Mouse (Mus musculus): ENCODE measurements around the gene Gm12216. TPM values are rescaled to one million over a fixed set of nuclear protein-coding genes. Genes with fewer than 3 reads are reported as not detected.

Gene Gm12216
- polyA plus RNA-seq, 1 experiment from 2014 or later: 0.63 TPM

- H3K4me3 ChIP-seq (ENCODE audit: low read depth, low read length): no peak overlapping the region
- H3K9me3 ChIP-seq (ENCODE audit: control insufficient read depth, low read length): no peaks in the 10 kb centered on the region
- peaks cover 16% of the 10 kb centered on the region for H3K4me1 ChIP-seq (ENCODE audit: control insufficient read depth, insufficient read depth, low read length)
- H3K27ac ChIP-seq (replicated peaks; ENCODE audit: low read depth, low read length): no peak overlapping the region
- H3K36me3 ChIP-seq (ENCODE audit: control insufficient read depth, insufficient read depth, low read length): no peaks in the 10 kb centered on the region
- no peak overlapping the region for H3K9ac ChIP-seq (ENCODE audit: low read depth, low read length)
- WGBS: 91% methylated on average over 10 of the region's 10 CpGs
- no peaks in the 10 kb centered on the region for H3K27me3 ChIP-seq (replicated peaks; ENCODE audit: control insufficient read depth, insufficient read depth, low read length)
- no peak overlapping the region for H3K4me2 ChIP-seq (ENCODE audit: low read depth, low read length)
- ATAC-seq (ENCODE audit: low read depth) (no peak), DNase-seq (ENCODE audit: low spot score) (no peak)
Observed at GRCm38 (mm10) chr11:53798041-53798711, 60.9 kb downstream of the Gm12216 start.

GRCm38 (mm10) chr11:53797386-53797920, 61.6 kb downstream of the Gm12216 start:
- Histone ChIP-seq H3K4me1 (ENCODE audit: control insufficient read depth, insufficient read depth, low read length) (peaks cover 16% of the 10 kb centered on the region), H3K36me3 (ENCODE audit: control insufficient read depth, insufficient read depth, low read length) (no peaks in the 10 kb centered on the region), H3K4me3 (ENCODE audit: low read depth, low read length) (no peak overlapping the region), H3K9me3 (ENCODE audit: control insufficient read depth, low read length) (no peaks in the 10 kb centered on the region), H3K27ac (replicated peaks; ENCODE audit: low read depth, low read length) (no peak overlapping the region), H3K27me3 (replicated peaks; ENCODE audit: control insufficient read depth, insufficient read depth, low read length) (no peaks in the 10 kb centered on the region), H3K9ac (ENCODE audit: low read depth, low read length) (no peak overlapping the region), H3K4me2 (ENCODE audit: low read depth, low read length) (no peak overlapping the region)
- ATAC-seq (ENCODE audit: low read depth): no peak
- WGBS: 50% methylated on average over 6 of the region's 6 CpGs
- DNase-seq (ENCODE audit: low spot score): no peak

DNA sequence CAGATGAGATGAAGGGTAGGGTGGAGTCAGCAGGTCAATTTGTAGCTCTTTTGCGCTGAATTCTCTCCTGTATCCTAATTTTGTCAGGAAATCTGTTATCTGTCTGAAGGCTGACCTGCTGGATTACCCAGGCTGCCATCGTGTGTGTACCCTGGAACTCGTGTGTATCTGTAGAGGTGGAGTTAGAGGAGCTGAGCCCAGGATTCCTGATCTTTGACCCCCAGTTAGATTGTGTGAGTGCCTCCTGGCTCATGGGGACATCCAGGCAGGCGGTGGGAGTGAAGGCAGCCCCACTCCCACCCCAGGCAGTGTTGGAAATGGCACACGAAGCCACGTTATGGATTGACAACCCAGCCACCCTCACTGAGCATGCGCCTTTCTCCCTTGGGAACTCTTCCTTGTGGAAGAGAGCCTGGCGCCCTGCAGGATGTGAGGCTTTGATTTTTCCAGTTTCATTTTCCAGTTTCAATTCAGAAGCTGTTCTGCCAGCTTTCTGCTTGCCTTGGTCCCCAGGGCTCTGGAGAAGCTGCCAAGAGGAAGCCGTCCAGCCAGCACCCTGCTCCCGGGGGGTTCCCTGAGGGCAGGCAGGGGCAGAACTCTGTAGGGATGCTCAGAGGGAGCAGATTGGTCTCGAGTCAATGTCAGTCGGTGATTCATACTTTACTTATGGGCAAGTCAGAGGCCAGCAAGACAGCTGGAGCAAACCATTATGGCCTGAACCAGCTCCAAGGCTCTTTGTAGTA, 62.5 kb downstream of the Gm12216 start:
- peak overlapping the region; percentile 3; the same call in 1 of the 2 replicates for H3K27ac ChIP-seq (replicated peaks; ENCODE audit: low read depth, low read length)
- no peak overlapping the region for H3K4me2 ChIP-seq (ENCODE audit: low read depth, low read length)
- 50% methylated on average over 12 of the region's 12 CpGs for WGBS
- H3K36me3 ChIP-seq (ENCODE audit: control insufficient read depth, insufficient read depth, low read length): no peaks in the 10 kb centered on the region
- H3K9ac ChIP-seq (ENCODE audit: low read depth, low read length): no peak overlapping the region
- DNase-seq (ENCODE audit: low spot score) (peak; percentile 15), ATAC-seq (ENCODE audit: low read depth) (no peak)
- no peaks in the 10 kb centered on the region for H3K27me3 ChIP-seq (replicated peaks; ENCODE audit: control insufficient read depth, insufficient read depth, low read length)
- H3K4me3 ChIP-seq (ENCODE audit: low read depth, low read length): no peak overlapping the region
- no peaks in the 10 kb centered on the region for H3K9me3 ChIP-seq (ENCODE audit: control insufficient read depth, low read length)
- peaks cover 16% of the 10 kb centered on the region for H3K4me1 ChIP-seq (ENCODE audit: control insufficient read depth, insufficient read depth, low read length)

- DNase-seq (ENCODE audit: low spot score) (peak; percentile 51), ATAC-seq (ENCODE audit: low read depth) (no peak)
- Histone ChIP-seq H3K36me3 (ENCODE audit: control insufficient read depth, insufficient read depth, low read length) (no peaks in the 10 kb centered on the region), H3K9ac (ENCODE audit: low read depth, low read length) (no peak overlapping the region), H3K4me3 (ENCODE audit: low read depth, low read length) (no peak overlapping the region), H3K27ac (replicated peaks; ENCODE audit: low read depth, low read length) (no peak overlapping the region), H3K27me3 (replicated peaks; ENCODE audit: control insufficient read depth, insufficient read depth, low read length) (no peaks in the 10 kb centered on the region), H3K4me2 (ENCODE audit: low read depth, low read length) (no peak overlapping the region), H3K4me1 (ENCODE audit: control insufficient read depth, insufficient read depth, low read length) (peaks cover 16% of the 10 kb centered on the region), H3K9me3 (ENCODE audit: control insufficient read depth, low read length) (no peaks in the 10 kb centered on the region)
- WGBS: 47% methylated on average over 8 of the region's 8 CpGs
Observed at GRCm38 (mm10) chr11:53795813-53796212, 63.2 kb downstream of the Gm12216 start.

DNA sequence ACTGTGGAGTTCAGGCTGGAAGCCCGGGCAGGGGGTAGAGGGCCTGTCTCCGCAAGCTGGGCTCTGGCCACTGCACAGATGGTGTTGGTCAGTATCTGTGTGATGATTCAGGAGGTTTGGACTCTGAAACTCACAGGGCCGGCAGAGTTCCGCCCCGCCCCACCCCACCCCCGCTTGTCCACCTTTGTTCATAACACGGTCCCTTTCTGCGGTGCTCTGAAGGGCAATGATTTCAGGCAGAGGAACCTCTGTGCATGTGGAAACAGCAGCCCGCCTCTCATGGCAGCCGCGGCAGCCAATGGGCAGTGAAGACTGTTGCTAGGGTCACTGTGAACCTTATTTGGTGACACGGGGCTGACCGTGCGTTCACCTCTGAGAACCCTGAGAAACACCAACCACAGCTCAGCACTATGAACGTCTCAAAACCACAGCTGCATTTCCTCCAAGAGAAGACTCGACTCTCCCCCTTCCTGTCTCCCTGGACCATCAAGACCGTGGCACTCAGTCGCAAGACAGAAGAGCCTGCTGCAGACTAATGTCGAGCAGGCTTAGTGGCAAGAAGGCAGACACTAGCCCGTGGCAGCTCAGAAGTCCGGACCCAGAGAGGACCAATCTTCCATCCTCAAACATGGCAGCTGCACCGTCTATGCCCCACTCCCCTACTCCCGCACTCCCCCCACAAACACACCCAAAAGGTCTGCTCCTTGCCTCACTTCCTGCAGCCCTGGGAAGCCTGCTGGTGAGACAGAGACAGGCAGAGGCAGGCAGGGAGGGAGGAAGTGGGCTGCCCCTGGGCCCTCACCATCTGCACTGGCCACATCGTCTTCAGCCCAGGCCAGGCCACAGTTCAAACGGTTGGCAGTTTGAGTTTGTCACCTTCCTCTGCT, 64.1 kb downstream of the Gm12216 start:
- no peaks in the 10 kb centered on the region for H3K9me3 ChIP-seq (ENCODE audit: control insufficient read depth, low read length)
- H3K27ac ChIP-seq (replicated peaks; ENCODE audit: low read depth, low read length): 0 out of 2 replicates have a peak overlapping the region, but pooled peaks have one; percentile 1
- H3K4me2 ChIP-seq (ENCODE audit: low read depth, low read length): no peak overlapping the region
- H3K27me3 ChIP-seq (replicated peaks; ENCODE audit: control insufficient read depth, insufficient read depth, low read length): no peaks in the 10 kb centered on the region
- H3K4me3 ChIP-seq (ENCODE audit: low read depth, low read length): no peak overlapping the region
- 63% methylated on average over 25 of the region's 25 CpGs for WGBS
- H3K9ac ChIP-seq (ENCODE audit: low read depth, low read length): no peak overlapping the region
- DNase-seq (ENCODE audit: low spot score) (no peak), ATAC-seq (ENCODE audit: low read depth) (no peak)
- peaks cover 16% of the 10 kb centered on the region for H3K4me1 ChIP-seq (ENCODE audit: control insufficient read depth, insufficient read depth, low read length)
- no peaks in the 10 kb centered on the region for H3K36me3 ChIP-seq (ENCODE audit: control insufficient read depth, insufficient read depth, low read length)

DNA sequence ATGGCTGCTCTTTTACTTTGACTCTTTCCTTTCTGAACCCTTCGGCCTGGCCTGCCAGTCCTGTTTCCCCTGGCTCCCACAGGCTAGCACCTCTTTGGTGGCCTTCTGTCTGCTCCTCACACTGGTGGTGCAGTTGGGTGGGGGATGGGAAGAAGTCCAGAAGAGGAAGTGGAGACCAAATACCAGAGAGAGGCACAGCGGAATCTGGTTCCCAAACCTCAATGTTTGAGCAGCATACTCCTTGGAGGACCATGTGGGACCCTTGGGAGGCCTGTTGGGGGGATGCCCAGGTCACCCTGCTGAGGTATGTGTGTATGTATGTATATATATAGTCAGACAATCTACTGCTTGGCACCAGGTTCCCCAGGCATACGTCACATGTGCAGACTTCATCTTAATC, 65.0 kb downstream of the Gm12216 start:
- Histone ChIP-seq H3K27ac (replicated peaks; ENCODE audit: low read depth, low read length) (no peak overlapping the region), H3K27me3 (replicated peaks; ENCODE audit: control insufficient read depth, insufficient read depth, low read length) (no peaks in the 10 kb centered on the region), H3K4me1 (ENCODE audit: control insufficient read depth, insufficient read depth, low read length) (peaks cover 16% of the 10 kb centered on the region), H3K9me3 (ENCODE audit: control insufficient read depth, low read length) (no peaks in the 10 kb centered on the region), H3K9ac (ENCODE audit: low read depth, low read length) (no peak overlapping the region), H3K36me3 (ENCODE audit: control insufficient read depth, insufficient read depth, low read length) (no peaks in the 10 kb centered on the region), H3K4me3 (ENCODE audit: low read depth, low read length) (no peak overlapping the region), H3K4me2 (ENCODE audit: low read depth, low read length) (no peak overlapping the region)
- WGBS: 58% methylated on average over 3 of the region's 3 CpGs
- no peak for DNase-seq (ENCODE audit: low spot score)
- no peak for ATAC-seq (ENCODE audit: low read depth)

- H3K4me2 ChIP-seq (ENCODE audit: low read depth, low read length): no peak overlapping the region
- no peak overlapping the region for H3K9ac ChIP-seq (ENCODE audit: low read depth, low read length)
- H3K36me3 ChIP-seq (ENCODE audit: control insufficient read depth, insufficient read depth, low read length): no peaks in the 10 kb centered on the region
- ATAC-seq (ENCODE audit: low read depth) (0 out of 2 replicates have a peak, but pooled peaks have one; percentile 21), DNase-seq (ENCODE audit: low spot score) (peak; percentile 82)
- H3K9me3 ChIP-seq (ENCODE audit: control insufficient read depth, low read length): no peaks in the 10 kb centered on the region
- no peak overlapping the region for H3K4me3 ChIP-seq (ENCODE audit: low read depth, low read length)
- 34% methylated on average over 3 of the region's 3 CpGs for WGBS
- no peaks in the 10 kb centered on the region for H3K27me3 ChIP-seq (replicated peaks; ENCODE audit: control insufficient read depth, insufficient read depth, low read length)
- H3K27ac ChIP-seq (replicated peaks; ENCODE audit: low read depth, low read length): peak overlapping the region; percentile 1; the same call in 1 of the 2 replicates
- peaks cover 16% of the 10 kb centered on the region for H3K4me1 ChIP-seq (ENCODE audit: control insufficient read depth, insufficient read depth, low read length)
Observed at GRCm38 (mm10) chr11:53792986-53793385, 66.1 kb downstream of the Gm12216 start.

GRCm38 (mm10) chr11:53789277-53789676, 69.8 kb downstream of the Gm12216 start:
- Histone ChIP-seq H3K36me3 (ENCODE audit: control insufficient read depth, insufficient read depth, low read length) (no peaks in the 10 kb centered on the region), H3K27ac (replicated peaks; ENCODE audit: low read depth, low read length) (no peak overlapping the region), H3K9me3 (ENCODE audit: control insufficient read depth, low read length) (no peaks in the 10 kb centered on the region), H3K27me3 (replicated peaks; ENCODE audit: control insufficient read depth, insufficient read depth, low read length) (no peaks in the 10 kb centered on the region), H3K9ac (ENCODE audit: low read depth, low read length) (no peak overlapping the region), H3K4me3 (ENCODE audit: low read depth, low read length) (no peak overlapping the region), H3K4me1 (ENCODE audit: control insufficient read depth, insufficient read depth, low read length) (no peaks in the 10 kb centered on the region), H3K4me2 (ENCODE audit: low read depth, low read length) (no peak overlapping the region)
- 86% methylated on average over 3 of the region's 3 CpGs for WGBS
- DNase-seq (ENCODE audit: low spot score) (no peak), ATAC-seq (ENCODE audit: low read depth) (no peak)
